14 mouse cellular contexts compared by ENCODE assay signal in the genomic region with DNA sequence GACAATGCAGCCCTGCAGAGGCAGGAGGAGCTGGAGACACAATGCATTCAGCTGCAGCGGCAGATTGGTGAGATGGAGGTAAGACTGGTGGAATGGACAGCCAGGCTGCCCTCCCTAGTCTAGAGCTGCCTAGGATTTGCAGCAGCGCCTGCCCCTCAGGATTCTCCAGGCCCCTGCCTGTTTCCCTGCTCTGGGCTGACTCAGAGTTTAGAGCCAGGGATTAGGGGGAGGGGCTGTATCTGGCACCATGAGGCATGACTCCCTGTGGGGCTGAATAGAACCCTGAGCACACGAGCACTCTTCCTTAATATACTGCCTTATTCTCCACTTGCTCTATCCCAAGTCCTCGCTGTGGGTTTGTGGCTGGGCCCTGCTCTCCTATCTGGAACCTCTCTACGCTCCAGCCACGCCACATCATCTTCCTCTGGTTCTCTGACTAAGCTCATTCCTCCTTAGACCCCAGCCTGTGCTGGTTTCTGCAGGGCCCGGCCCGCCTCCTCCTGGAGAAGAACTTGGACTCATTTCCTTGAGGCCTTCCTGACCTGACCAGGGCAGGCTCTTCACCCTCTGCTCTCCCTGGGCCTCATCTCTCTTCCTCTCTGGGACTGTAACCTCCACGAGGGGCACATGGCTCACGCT. TPM values are rescaled to one million over a fixed set of nuclear protein-coding genes. Genes with fewer than 3 reads are reported as not detected.
DNase-seq lines count a peak whose midpoint lies in the region; ATAC-seq and TF ChIP-seq lines count a peak whose summit lies in the region.
"Had no signal": no experiment of that assay in that cellular context is flagged by ENCODE, and none has a peak within 500 bp of the region (broad histone marks: within the 10 kb centered on the region; RNA-seq: fewer than 3 reads in every experiment).

No protein-coding gene starts in this region.

- WGBS in hindbrain, postnatal 0 days: 48% methylated on average over 10 of the region's 10 CpGs
- WGBS in hindbrain, embryonic 11.5 days: 59% methylated on average over 10 of the region's 10 CpGs
- WGBS in embryonic facial prominence, embryonic 15.5 days: 46% methylated on average over 10 of the region's 10 CpGs

- no peak overlapping the region for H3K27ac ChIP-seq in hindbrain, postnatal 0 days
- no peak overlapping the region for H3K27ac ChIP-seq in hindbrain, embryonic 11.5 days (ENCODE audit: low read depth, low read length)
- H3K27ac ChIP-seq in ES-E14 (ENCODE audit: insufficient read depth, low read depth, low read length, poor library complexity, severe bottlenecking): peak overlapping the region; percentile 64
- no peak overlapping the region for H3K27ac ChIP-seq in embryonic facial prominence, embryonic 15.5 days (replicated peaks)
- H3K27ac ChIP-seq: kidney, postnatal 0 days had no signal

- H3K9me3 ChIP-seq in hindbrain, postnatal 0 days (ENCODE audit: low read length): no peaks in the 10 kb centered on the region
- H3K9me3 ChIP-seq in hindbrain, embryonic 11.5 days (ENCODE audit: control insufficient read depth, low read length): no peaks in the 10 kb centered on the region
- no peaks in the 10 kb centered on the region for H3K9me3 ChIP-seq in ES-E14 (ENCODE audit: control insufficient read depth, insufficient read depth, low read depth, low read length)
- no peaks in the 10 kb centered on the region for H3K9me3 ChIP-seq in embryonic facial prominence, embryonic 15.5 days (replicated peaks)
- H3K9me3 ChIP-seq: G1E had no signal

- ATAC-seq in hindbrain, postnatal 0 days: 0 out of 2 replicates have a peak, but pooled peaks have one; percentile 15
- no peak for ATAC-seq in hindbrain, embryonic 11.5 days (ENCODE audit: low FRiP score)
- 0 out of 2 replicates have a peak, but pooled peaks have one; percentile 22 for ATAC-seq in embryonic facial prominence, embryonic 15.5 days (ENCODE audit: insufficient number of reproducible peaks, low FRiP score, low TSS enrichment, low read depth)
- ATAC-seq in cerebellum, adult (ENCODE audit: insufficient number of reproducible peaks, low FRiP score, low TSS enrichment): no peak

- no peak overlapping the region for H3K4me3 ChIP-seq in hindbrain, postnatal 0 days (ENCODE audit: low read length)
- H3K4me3 ChIP-seq in hindbrain, embryonic 11.5 days (ENCODE audit: low read depth, low read length): no peak overlapping the region
- no peak overlapping the region for H3K4me3 ChIP-seq in ES-E14 (ENCODE audit: insufficient read depth in 1 of 2, low read depth in 1 of 2, low read length in 2 of 2, poor library complexity in 1 of 2, severe bottlenecking in 1 of 2)
- H3K4me3 ChIP-seq in embryonic facial prominence, embryonic 15.5 days (replicated peaks): no peak overlapping the region

- H3K4me1 ChIP-seq in hindbrain, postnatal 0 days (ENCODE audit: insufficient read depth, low read length): no peaks in the 10 kb centered on the region
- H3K4me1 ChIP-seq in hindbrain, embryonic 11.5 days (replicated peaks; ENCODE audit: control insufficient read depth, insufficient read depth, low read length): no peaks in the 10 kb centered on the region
- H3K4me1 ChIP-seq in ES-E14 (ENCODE audit: control insufficient read depth in 2 of 2, insufficient read depth in 2 of 2, low read length in 2 of 2, poor library complexity in 1 of 2): peaks cover 18 to 66% of the 10 kb centered on the region in 2 experiments
- H3K4me1 ChIP-seq in embryonic facial prominence, embryonic 15.5 days: peaks cover 14% of the 10 kb centered on the region

- in situ Hi-C loops in ES-E14 (cut with MboI; ENCODE audit: low sequenced_read_pairs in 2 of 2, unreplicated experiment in 2 of 2): no loop called here

- H3K4me2 ChIP-seq in hindbrain, postnatal 0 days (ENCODE audit: low read depth, low read length): no peak overlapping the region
- H3K4me2 ChIP-seq in hindbrain, embryonic 11.5 days (replicated peaks; ENCODE audit: low read depth, low read length): no peak overlapping the region
- H3K4me2 ChIP-seq in embryonic facial prominence, embryonic 15.5 days (replicated peaks): no peak overlapping the region

- DNase-seq in hindbrain, postnatal 0 days (ENCODE audit: low spot score): no peak
- DNase-seq in hindbrain, embryonic 11.5 days (ENCODE audit: low spot score): no peak
- DNase-seq in ES-E14 (ENCODE audit: low read depth, low spot score): no peak
- DNase-seq in retina, embryonic 14.5 days (ENCODE audit: low spot score): peak; percentile 31
- DNase-seq in adrenal gland, adult (ENCODE audit: inconsistent age in 2 of 2, low spot score in 1 of 2): no peak
- DNase-seq in cerebellum, adult 9-10 months: no peak
- DNase-seq: adrenal gland, postnatal 36 days; lung, postnatal 10 days had no signal

- no peak for TF ChIP-seq CTCF in hindbrain, postnatal 0 days (IDR thresholded peaks at IDR 0.05; ENCODE audit: low read depth)

- H3K36me3 ChIP-seq in hindbrain, postnatal 0 days (ENCODE audit: insufficient read depth, low read length): no peaks in the 10 kb centered on the region
- no peaks in the 10 kb centered on the region for H3K36me3 ChIP-seq in hindbrain, embryonic 11.5 days (ENCODE audit: control insufficient read depth, insufficient read depth, low read length)
- no peaks in the 10 kb centered on the region for H3K36me3 ChIP-seq in ES-E14 (ENCODE audit: control insufficient read depth, insufficient read depth, low read length, poor library complexity, severe bottlenecking)
- no peaks in the 10 kb centered on the region for H3K36me3 ChIP-seq in embryonic facial prominence, embryonic 15.5 days

- H3K9ac ChIP-seq in hindbrain, postnatal 0 days (replicated peaks; ENCODE audit: low read length): no peak overlapping the region
- H3K9ac ChIP-seq in hindbrain, embryonic 11.5 days (ENCODE audit: low read depth, low read length): no peak overlapping the region
- H3K9ac ChIP-seq in ES-E14 (ENCODE audit: insufficient read depth, low read depth, low read length, poor library complexity, severe bottlenecking): peak overlapping the region; percentile 24; the same call in 1 of the 2 replicates
- H3K9ac ChIP-seq in embryonic facial prominence, embryonic 15.5 days: no peak overlapping the region

- H3K27me3 ChIP-seq in hindbrain, postnatal 0 days (ENCODE audit: insufficient read depth, low read length): no peaks in the 10 kb centered on the region
- H3K27me3 ChIP-seq in hindbrain, embryonic 11.5 days (ENCODE audit: control insufficient read depth, insufficient read depth, low read length): no peaks in the 10 kb centered on the region
- no peaks in the 10 kb centered on the region for H3K27me3 ChIP-seq in embryonic facial prominence, embryonic 15.5 days

TF ChIP-seq in ES-E14, 5 proteins besides CTCF, POLR2A, EP300 and RAD21:
- TF ChIP-seq HCFC1 (IDR thresholded peaks at IDR 0.05; ENCODE audit: borderline replicate concordance, insufficient read depth, low read length): no peak
- no peak for TF ChIP-seq ZNF384 (IDR thresholded peaks at IDR 0.05; ENCODE audit: low read depth, low read length)
- no peak for TF ChIP-seq CHD2 (IDR thresholded peaks at IDR 0.05; ENCODE audit: low read depth, low read length)
- no peak for TF ChIP-seq ZC3H11A (IDR thresholded peaks at IDR 0.05; ENCODE audit: borderline replicate concordance, low read depth, low read length)
- TF ChIP-seq MAFK (IDR thresholded peaks at IDR 0.05; ENCODE audit: insufficient read depth, low read depth, low read length): no peak

RNA-seq across cellular contexts. Expression of a gene that starts 11.1 kb away (rescaled TPM):
- total RNA-seq in hindbrain, postnatal 0 days (2014; rRNA removed): 3.5 and 8.9 TPM in 2 replicates
- polyA plus RNA-seq in hindbrain, postnatal 0 days (2015; fragmentation: Nextera tagmentation; extraction: Ambion mirVana): 14.0 and 14.6 TPM in 2 replicates
- polyA plus RNA-seq in hindbrain, embryonic 11.5 days (2014; fragmentation: Nextera tagmentation; extraction: Ambion mirVana): 5.7 and 5.8 TPM in 2 replicates
- 12.4 and 23.3 TPM in 2 replicates for total RNA-seq in ES-E14 (2012; rRNA removed)
- 16.9 and 23.7 TPM in 2 replicates for polyA plus RNA-seq in embryonic facial prominence, embryonic 15.5 days (2015; fragmentation: Nextera tagmentation; extraction: Ambion mirVana)

RNA-seq across cellular contexts. Expression of a gene that starts 15.1 kb away (rescaled TPM):
- 220 and 259 TPM in 2 replicates for total RNA-seq in hindbrain, postnatal 0 days (2014; rRNA removed)
- 553 and 564 TPM in 2 replicates for polyA plus RNA-seq in hindbrain, postnatal 0 days (2015; fragmentation: Nextera tagmentation; extraction: Ambion mirVana)
- 337 and 396 TPM in 2 replicates for polyA plus RNA-seq in hindbrain, embryonic 11.5 days (2014; fragmentation: Nextera tagmentation; extraction: Ambion mirVana)
- total RNA-seq in ES-E14 (2012; rRNA removed): 87.2 and 96.5 TPM in 2 replicates
- polyA plus RNA-seq in embryonic facial prominence, embryonic 15.5 days (2015; fragmentation: Nextera tagmentation; extraction: Ambion mirVana): 470 and 490 TPM in 2 replicates

RNA-seq across cellular contexts. Expression of a gene that starts 18.6 kb away (rescaled TPM):
- total RNA-seq in hindbrain, postnatal 0 days (2014; rRNA removed): not detected in 2 replicates
- 2.7 TPM in 2 replicates for polyA plus RNA-seq in hindbrain, postnatal 0 days (2015; fragmentation: Nextera tagmentation; extraction: Ambion mirVana)
- polyA plus RNA-seq in hindbrain, embryonic 11.5 days (2014; fragmentation: Nextera tagmentation; extraction: Ambion mirVana): 4.5 and 5.1 TPM in 2 replicates
- total RNA-seq in ES-E14 (2012; rRNA removed): 1.5 and 13.0 TPM in 2 replicates
- 17.1 and 17.9 TPM in 2 replicates for polyA plus RNA-seq in embryonic facial prominence, embryonic 15.5 days (2015; fragmentation: Nextera tagmentation; extraction: Ambion mirVana)

RNA-seq across cellular contexts. Expression of a gene that starts 52.9 kb away (rescaled TPM):
- 1.7 and 2.8 TPM in 2 replicates for total RNA-seq in hindbrain, postnatal 0 days (2014; rRNA removed)
- 5.9 and 6.7 TPM in 2 replicates for polyA plus RNA-seq in hindbrain, postnatal 0 days (2015; fragmentation: Nextera tagmentation; extraction: Ambion mirVana)
- polyA plus RNA-seq in hindbrain, embryonic 11.5 days (2014; fragmentation: Nextera tagmentation; extraction: Ambion mirVana): 1.4 and 1.8 TPM in 2 replicates
- 12.6 and 30.9 TPM in 2 replicates for total RNA-seq in ES-E14 (2012; rRNA removed)
- 12.4 and 16.7 TPM in 2 replicates for polyA plus RNA-seq in embryonic facial prominence, embryonic 15.5 days (2015; fragmentation: Nextera tagmentation; extraction: Ambion mirVana)
- total RNA-seq: adrenal gland, postnatal 36 days had no signal

RNA-seq across cellular contexts. Expression of a gene that starts 59.8 kb away (rescaled TPM):
- not detected in 2 replicates for total RNA-seq in hindbrain, postnatal 0 days (2014; rRNA removed)
- not detected in 2 replicates for polyA plus RNA-seq in hindbrain, postnatal 0 days (2015; fragmentation: Nextera tagmentation; extraction: Ambion mirVana)
- not detected in 2 replicates for polyA plus RNA-seq in hindbrain, embryonic 11.5 days (2014; fragmentation: Nextera tagmentation; extraction: Ambion mirVana)
- total RNA-seq in ES-E14 (2012; rRNA removed): not detected in 2 replicates
- polyA plus RNA-seq in embryonic facial prominence, embryonic 15.5 days (2015; fragmentation: Nextera tagmentation; extraction: Ambion mirVana): not detected in 2 replicates
- total RNA-seq: adrenal gland, postnatal 36 days; G1E; hematopoietic stem cell, adult 5-6 weeks; left cerebral cortex, postnatal 14 days had no signal
- polyA plus RNA-seq: G1E; kidney, postnatal 0 days had no signal

Comparison
In these comparisons a context has a peak if more than half of its experiments do, and no peak if none do; other contexts are left out.
1. ATAC-seq: peak in hindbrain, postnatal 0 days (single experiment) and embryonic facial prominence, embryonic 15.5 days (single experiment); none in hindbrain, embryonic 11.5 days (single experiment) and cerebellum, adult (single experiment).